Mouse (Mus musculus) kidney, postnatal 25 days (tissue): ENCODE data around the gene Rfx2.

Source experiments
- DNase-seq, 2 experiments: peaks; one replicate each; pipeline ENCODE4 v3.0.0; 2021; ENCODE audit warnings: mixed read lengths in 2 of 2

Gene Rfx2

GRCm38 (mm10) chr17:56831111-56831816 is 451 bp upstream of the Rfx2 start:
- DNase-seq: peak; percentile 99

- DNase-seq: no peak
Measured at GRCm38 (mm10) chr17:56829795-56830194, 1.0 kb downstream of the Rfx2 start.

GRCm38 (mm10) chr17:56829171-56829570 is 1.6 kb downstream of the Rfx2 start:
- DNase-seq: no peak

- DNase-seq: no peak
Measured at GRCm38 (mm10) chr17:56826718-56827117, 4.1 kb downstream of the Rfx2 start.

- no peak for DNase-seq
Measured at GRCm38 (mm10) chr17:56823352-56823751, 7.5 kb downstream of the Rfx2 start.

- no peak for DNase-seq
Measured at GRCm38 (mm10) chr17:56822380-56822779, 8.4 kb downstream of the Rfx2 start.

- no peak for DNase-seq
Measured at GRCm38 (mm10) chr17:56819694-56820111, 11.1 kb downstream of the Rfx2 start.

GRCm38 (mm10) chr17:56819032-56819545 is 11.7 kb downstream of the Rfx2 start:
- no peak for DNase-seq

- DNase-seq: peak; percentile 27 to 61
Measured at GRCm38 (mm10) chr17:56818067-56818636, 12.7 kb downstream of the Rfx2 start.

- no peak for DNase-seq
Measured at GRCm38 (mm10) chr17:56815057-56815345, 15.8 kb downstream of the Rfx2 start.

- DNase-seq: peak; percentile 66 to 80
Measured at GRCm38 (mm10) chr17:56814316-56815056, 16.3 kb downstream of the Rfx2 start.

GRCm38 (mm10) chr17:56810245-56810644 is 20.6 kb downstream of the Rfx2 start:
- peak; percentile 88 to 93 for DNase-seq

GRCm38 (mm10) chr17:56808518-56808917 is 22.3 kb downstream of the Rfx2 start:
- DNase-seq: peak; percentile 77 to 80

- no peak for DNase-seq
Measured at GRCm38 (mm10) chr17:56805784-56806183, 25.0 kb downstream of the Rfx2 start.

- DNase-seq: no peak
Measured at GRCm38 (mm10) chr17:56804952-56805351, 25.9 kb downstream of the Rfx2 start.

GRCm38 (mm10) chr17:56802065-56802464 is 28.7 kb downstream of the Rfx2 start:
- DNase-seq: no peak

- no peak for DNase-seq
Measured at GRCm38 (mm10) chr17:56799276-56799675, 31.5 kb downstream of the Rfx2 start.

GRCm38 (mm10) chr17:56793614-56794319 is 37.0 kb downstream of the Rfx2 start:
- no peak for DNase-seq

- no peak for DNase-seq
Measured at GRCm38 (mm10) chr17:56792588-56792987, 38.2 kb downstream of the Rfx2 start.

GRCm38 (mm10) chr17:56789286-56789685 is 41.5 kb downstream of the Rfx2 start:
- no peak for DNase-seq

GRCm38 (mm10) chr17:56788886-56789285 is 41.9 kb downstream of the Rfx2 start:
- DNase-seq: peak in 1 of 2 experiments; percentile 22

GRCm38 (mm10) chr17:56780291-56780978 is 50.4 kb downstream of the Rfx2 start:
- peak; percentile 72 to 80 for DNase-seq
